Mouse (Mus musculus): ENCODE data around the gene Nudt17.

- TF ChIP-seq POLR2A (IDR thresholded peaks at IDR 0.05; ENCODE audit: insufficient read depth, low read depth, low read length) (no peak), CTCF (IDR thresholded peaks at IDR 0.05; ENCODE audit: insufficient read depth, low read depth, low read length) (no peak)
Observed at GRCm38 (mm10) chr3:96667316-96667715, 41.0 kb downstream of the Nudt17 start.

All from olfactory bulb, adult 2 months (tissue).